ENCODE assay signal across 19 mouse cellular contexts in the genomic region with DNA sequence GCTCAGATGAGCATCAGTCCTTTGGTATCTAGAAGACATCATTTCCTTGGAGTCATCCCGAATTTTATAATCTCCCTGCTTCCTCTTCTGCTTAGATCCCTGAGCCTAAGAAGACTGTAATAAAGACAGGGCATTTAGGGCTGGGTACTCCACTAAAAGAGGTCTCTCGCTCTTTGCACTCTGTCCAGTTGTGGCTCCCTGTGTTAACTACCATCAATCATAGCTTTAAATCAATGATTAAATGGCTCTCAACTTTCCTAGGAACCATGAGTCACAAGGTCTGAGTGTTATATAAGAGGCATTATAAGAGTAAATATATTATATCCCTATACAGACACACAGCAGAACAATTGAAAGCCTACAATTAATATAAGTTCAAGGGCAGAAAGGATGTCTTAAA.
"Had no signal": no experiment of that assay in that cellular context is flagged by ENCODE, and none has a peak within 500 bp of the region (broad histone marks: within the 10 kb centered on the region; RNA-seq: fewer than 3 reads in every experiment).

No protein-coding gene starts in this region.

- H3K4me2 ChIP-seq: lung, embryonic 14.5 days; midbrain, embryonic 12.5 days; neural tube, embryonic 13.5 days; neural tube, embryonic 15.5 days; stomach, embryonic 15.5 days had no signal

- H3K4me1 ChIP-seq: midbrain, embryonic 10.5 days; midbrain, embryonic 12.5 days; neural tube, embryonic 13.5 days; neural tube, embryonic 15.5 days; stomach, embryonic 15.5 days had no signal

- H3K9ac ChIP-seq: lung, embryonic 14.5 days; midbrain, embryonic 12.5 days; neural tube, embryonic 13.5 days; neural tube, embryonic 15.5 days; stomach, embryonic 15.5 days had no signal

- DNase-seq: lung, adult 18-20 months; lung, embryonic 14.5 days; lung, postnatal 10 days; lung, postnatal 4 days; midbrain, embryonic 14.5 days; right cerebral cortex, adult 18-20 months; right cerebral cortex, postnatal 25 days; right cerebral cortex, postnatal 4 days; thymus, adult 2 months; thymus, postnatal 25 days; thymus, postnatal 4 days had no signal

- H3K36me3 ChIP-seq: midbrain, embryonic 10.5 days; midbrain, embryonic 12.5 days; neural tube, embryonic 13.5 days; neural tube, embryonic 15.5 days; stomach, embryonic 15.5 days had no signal

- ATAC-seq: midbrain, embryonic 16.5 days had no signal

- H3K27me3 ChIP-seq: midbrain, embryonic 12.5 days; neural tube, embryonic 13.5 days; neural tube, embryonic 15.5 days; stomach, embryonic 15.5 days had no signal

- H3K9me3 ChIP-seq: midbrain, embryonic 10.5 days; midbrain, embryonic 12.5 days; neural tube, embryonic 13.5 days; neural tube, embryonic 15.5 days; stomach, embryonic 15.5 days had no signal

- H3K27ac ChIP-seq: midbrain, embryonic 10.5 days; midbrain, embryonic 12.5 days; neural tube, embryonic 13.5 days; neural tube, embryonic 15.5 days; stomach, embryonic 15.5 days; stomach, postnatal 0 days had no signal

- H3K4me3 ChIP-seq: midbrain, embryonic 10.5 days; midbrain, embryonic 12.5 days; myocyte; neural tube, embryonic 13.5 days; neural tube, embryonic 15.5 days; stomach, embryonic 15.5 days had no signal
